Mouse (Mus musculus): ENCODE results near the gene Nav3. TPM values are rescaled to one million over a fixed set of nuclear protein-coding genes. Genes with fewer than 3 reads are reported as not detected.

The Nav3 gene
- polyA plus RNA-seq, 1 experiment = 46.6 TPM

- TF ChIP-seq POLR2A (IDR thresholded peaks at IDR 0.05; ENCODE audit: extremely low read depth, insufficient read depth, low read length) (no peak), CTCF (IDR thresholded peaks at IDR 0.05; ENCODE audit: extremely low read depth, insufficient read depth, low read length) (no peak)
- H3K27ac ChIP-seq (ENCODE audit: insufficient read depth, low read length) = no peak overlapping the region
- no peak overlapping the region for H3K4me3 ChIP-seq (ENCODE audit: insufficient read depth, low read length)
- H3K4me1 ChIP-seq (ENCODE audit: control insufficient read depth, insufficient read depth, low read length) = peaks cover 2% of the 10 kb centered on the region; the same call in 1 of the 2 replicates
These were observed 338.7 kb downstream of the Nav3 start for GRCm38 (mm10) chr10:110117341-110117740.

GRCm38 (mm10) chr10:110112669-110113458 is 343.1 kb downstream of the Nav3 start:
- peaks cover 2% of the 10 kb centered on the region; the same call in 1 of the 2 replicates for H3K4me1 ChIP-seq (ENCODE audit: control insufficient read depth, insufficient read depth, low read length)
- H3K4me3 ChIP-seq (ENCODE audit: insufficient read depth, low read length) = no peak overlapping the region
- no peak overlapping the region for H3K27ac ChIP-seq (ENCODE audit: insufficient read depth, low read length)
- no peak for TF ChIP-seq CTCF (IDR thresholded peaks at IDR 0.05; ENCODE audit: extremely low read depth, insufficient read depth, low read length)
- no peak for TF ChIP-seq POLR2A (IDR thresholded peaks at IDR 0.05; ENCODE audit: extremely low read depth, insufficient read depth, low read length)

- H3K4me3 ChIP-seq (ENCODE audit: insufficient read depth, low read length) = no peak overlapping the region
- H3K4me1 ChIP-seq (ENCODE audit: control insufficient read depth, insufficient read depth, low read length) = no peaks in the 10 kb centered on the region
- TF ChIP-seq CTCF (IDR thresholded peaks at IDR 0.05; ENCODE audit: extremely low read depth, insufficient read depth, low read length) (no peak), POLR2A (IDR thresholded peaks at IDR 0.05; ENCODE audit: extremely low read depth, insufficient read depth, low read length) (no peak)
- no peak overlapping the region for H3K27ac ChIP-seq (ENCODE audit: insufficient read depth, low read length)
These were observed 352.7 kb downstream of the Nav3 start for GRCm38 (mm10) chr10:110103255-110103654.

DNA sequence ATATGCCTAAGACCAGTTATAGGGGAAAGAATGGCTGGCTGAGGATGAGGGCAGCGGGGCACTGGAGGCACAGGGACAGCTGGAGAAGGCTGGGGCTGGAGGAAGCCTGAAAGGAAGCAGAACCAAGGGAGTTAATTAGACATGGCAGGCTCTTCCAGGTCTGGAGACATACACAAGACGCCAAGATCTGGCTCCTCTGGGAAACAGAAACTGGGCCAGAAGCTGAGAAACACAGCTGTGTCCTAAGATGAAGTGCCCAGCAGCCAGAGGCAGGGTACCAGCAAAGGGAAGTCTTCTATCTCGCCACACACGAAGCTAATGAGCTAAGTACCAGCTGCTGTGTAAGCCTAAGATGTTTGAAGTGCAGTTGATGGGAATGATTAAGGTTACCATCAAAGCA is 353.8 kb downstream of the Nav3 start:
- Histone ChIP-seq H3K4me1 (ENCODE audit: control insufficient read depth, insufficient read depth, low read length) (no peaks in the 10 kb centered on the region), H3K27ac (ENCODE audit: insufficient read depth, low read length) (no peak overlapping the region), H3K4me3 (ENCODE audit: insufficient read depth, low read length) (no peak overlapping the region)
- TF ChIP-seq POLR2A (IDR thresholded peaks at IDR 0.05; ENCODE audit: extremely low read depth, insufficient read depth, low read length) = no peak
- no peak for TF ChIP-seq CTCF (IDR thresholded peaks at IDR 0.05; ENCODE audit: extremely low read depth, insufficient read depth, low read length)

- no peaks in the 10 kb centered on the region; the same call in none of the 2 replicates for H3K4me1 ChIP-seq (ENCODE audit: control insufficient read depth, insufficient read depth, low read length)
- TF ChIP-seq POLR2A (IDR thresholded peaks at IDR 0.05; ENCODE audit: extremely low read depth, insufficient read depth, low read length) (no peak), CTCF (IDR thresholded peaks at IDR 0.05; ENCODE audit: extremely low read depth, insufficient read depth, low read length) (no peak)
- no peak overlapping the region for H3K27ac ChIP-seq (ENCODE audit: insufficient read depth, low read length)
- no peak overlapping the region for H3K4me3 ChIP-seq (ENCODE audit: insufficient read depth, low read length)
These were observed 361.6 kb downstream of the Nav3 start for GRCm38 (mm10) chr10:110094433-110094832.

DNA sequence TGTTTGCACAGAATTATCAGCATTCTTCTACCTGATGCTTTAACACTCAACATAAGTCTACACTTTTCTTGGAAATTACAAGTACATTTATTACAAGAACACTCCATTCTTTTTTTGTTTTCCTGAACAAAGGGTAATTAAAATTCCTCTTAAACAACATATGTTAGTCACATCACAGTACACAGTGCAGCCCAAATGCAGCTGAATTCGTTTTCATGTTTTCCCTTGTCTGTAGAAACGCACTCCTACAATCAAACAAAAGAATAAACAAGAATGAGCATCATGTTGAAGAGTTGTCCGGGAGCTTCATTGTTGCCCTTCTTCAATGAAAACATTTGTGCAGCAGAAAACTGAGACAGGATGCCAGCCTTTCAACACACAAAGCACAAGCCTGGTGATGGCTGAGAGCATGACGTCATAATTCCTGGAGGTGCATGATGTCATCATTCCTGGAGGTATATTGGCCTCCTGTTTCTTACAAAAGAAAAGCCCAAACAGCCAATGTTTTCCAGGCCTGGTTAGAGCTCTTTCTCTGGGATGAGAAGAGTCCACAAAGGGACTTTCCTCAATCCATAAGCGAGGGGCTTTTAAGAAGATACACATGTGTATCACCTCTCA is 367.5 kb downstream of the Nav3 start:
- Histone ChIP-seq H3K27ac (ENCODE audit: insufficient read depth, low read length) (no peak overlapping the region), H3K4me3 (ENCODE audit: insufficient read depth, low read length) (no peak overlapping the region), H3K4me1 (ENCODE audit: control insufficient read depth, insufficient read depth, low read length) (no peaks in the 10 kb centered on the region; the same call in 1 of the 2 replicates)
- TF ChIP-seq CTCF (IDR thresholded peaks at IDR 0.05; ENCODE audit: extremely low read depth, insufficient read depth, low read length) = no peak
- no peak for TF ChIP-seq POLR2A (IDR thresholded peaks at IDR 0.05; ENCODE audit: extremely low read depth, insufficient read depth, low read length)

GRCm38 (mm10) chr10:110085903-110086302 is 370.1 kb downstream of the Nav3 start:
- no peak overlapping the region for H3K27ac ChIP-seq (ENCODE audit: insufficient read depth, low read length)
- TF ChIP-seq CTCF (IDR thresholded peaks at IDR 0.05; ENCODE audit: extremely low read depth, insufficient read depth, low read length) (no peak), POLR2A (IDR thresholded peaks at IDR 0.05; ENCODE audit: extremely low read depth, insufficient read depth, low read length) (no peak)
- no peak overlapping the region for H3K4me3 ChIP-seq (ENCODE audit: insufficient read depth, low read length)
- no peaks in the 10 kb centered on the region; the same call in 1 of the 2 replicates for H3K4me1 ChIP-seq (ENCODE audit: control insufficient read depth, insufficient read depth, low read length)

DNA sequence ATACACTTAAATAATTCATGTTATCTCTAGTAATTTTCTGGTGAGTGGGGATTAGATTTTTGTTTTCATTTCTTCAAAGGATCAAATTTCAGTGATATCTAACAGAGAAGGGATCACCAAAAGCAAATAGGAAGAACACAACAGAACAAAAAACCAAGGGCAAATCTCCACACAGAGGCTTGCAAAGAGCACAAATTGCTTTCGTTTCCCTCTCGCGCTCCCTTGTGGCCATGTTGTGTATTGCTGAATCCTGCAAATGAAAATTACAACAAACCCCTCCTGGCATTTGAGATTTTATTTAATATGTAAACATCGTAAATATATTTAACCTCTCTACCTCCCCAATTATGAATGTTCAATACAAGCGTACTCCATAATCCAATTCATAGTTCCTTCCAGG is 370.8 kb downstream of the Nav3 start:
- H3K4me1 ChIP-seq (ENCODE audit: control insufficient read depth, insufficient read depth, low read length) = no peaks in the 10 kb centered on the region; the same call in 1 of the 2 replicates
- no peak overlapping the region for H3K27ac ChIP-seq (ENCODE audit: insufficient read depth, low read length)
- no peak for TF ChIP-seq POLR2A (IDR thresholded peaks at IDR 0.05; ENCODE audit: extremely low read depth, insufficient read depth, low read length)
- peak; percentile 77 for TF ChIP-seq CTCF (IDR thresholded peaks at IDR 0.05; ENCODE audit: extremely low read depth, insufficient read depth, low read length)
- no peak overlapping the region for H3K4me3 ChIP-seq (ENCODE audit: insufficient read depth, low read length)

GRCm38 (mm10) chr10:110076575-110076974 is 379.4 kb downstream of the Nav3 start:
- H3K4me3 ChIP-seq (ENCODE audit: insufficient read depth, low read length) = no peak overlapping the region
- no peak overlapping the region for H3K27ac ChIP-seq (ENCODE audit: insufficient read depth, low read length)
- no peak for TF ChIP-seq CTCF (IDR thresholded peaks at IDR 0.05; ENCODE audit: extremely low read depth, insufficient read depth, low read length)
- no peak for TF ChIP-seq POLR2A (IDR thresholded peaks at IDR 0.05; ENCODE audit: extremely low read depth, insufficient read depth, low read length)
- H3K4me1 ChIP-seq (ENCODE audit: control insufficient read depth, insufficient read depth, low read length) = peaks cover 2% of the 10 kb centered on the region; the same call in 1 of the 2 replicates
